Mouse (Mus musculus) heart, postnatal 25 days (tissue): ENCODE measurements at regions not wholly inside any gene's neighbourhood (a gene's known extent, or its start where the extent isn't known, plus 50 kb on each side); places are given as distances from the start of the nearest gene placed in this dataset.

Experiments
- DNase-seq: peaks from one replicate; pipeline ENCODE4 v3.0.0; 2022; ENCODE audit warnings: low spot score
- intact Hi-C: fragments of 180-260 bp; cut with DNase I; formaldehyde crosslinking; loops from one replicate; pipeline ENCODE4 v1.15.1; 2025

DNA sequence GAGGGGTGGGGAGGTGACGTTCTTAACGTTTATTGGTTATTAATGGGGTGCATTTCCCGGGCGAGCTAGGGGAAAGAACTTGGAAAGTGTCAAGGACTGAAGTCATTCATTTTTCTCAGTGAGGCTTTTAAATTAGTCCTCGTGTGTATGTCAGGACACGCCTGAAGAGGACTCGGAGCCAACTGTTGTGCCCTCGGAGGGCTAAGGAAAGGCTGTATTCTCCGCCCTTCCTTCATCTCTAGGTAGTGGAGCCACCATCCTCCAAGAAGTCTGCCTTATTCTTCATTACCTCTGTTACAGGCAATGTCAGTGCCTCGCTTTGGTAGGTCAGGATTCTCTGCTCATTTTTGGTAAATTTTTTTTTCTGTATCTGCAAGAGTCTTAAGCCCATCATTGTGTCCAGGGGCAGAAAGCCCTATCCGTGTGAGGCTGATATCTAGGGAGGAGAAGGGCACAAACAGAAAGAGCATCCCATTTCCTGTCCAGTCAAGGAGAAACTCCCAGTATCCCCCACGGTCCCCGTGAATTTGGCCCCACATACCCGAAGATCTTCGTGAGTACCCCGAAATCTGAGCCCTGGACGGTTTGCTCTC, 84.2 kb upstream of the Calm2 start:
- intact Hi-C loops: loop anchor here (2.0 kb wide), 2 partner anchors 84 to 216 kb away; partner anchors contain the start of gene Calm2
- no peak for DNase-seq

GRCm38 (mm10) chr17:87531411-87532157, 84.8 kb upstream of the Calm2 start:
- DNase-seq: peak; percentile 62
- intact Hi-C loops: loop anchor here (2.0 kb wide), 2 partner anchors 85 to 217 kb away; partner anchors contain the start of gene Calm2

GRCm38 (mm10) chr17:87532158-87532545, 85.4 kb upstream of the Calm2 start:
- DNase-seq: peak; percentile 10
- intact Hi-C loops: no loop called here

GRCm38 (mm10) chr17:87532762-87533161, 86.0 kb upstream of the Calm2 start:
- intact Hi-C loops: no loop called here

DNA sequence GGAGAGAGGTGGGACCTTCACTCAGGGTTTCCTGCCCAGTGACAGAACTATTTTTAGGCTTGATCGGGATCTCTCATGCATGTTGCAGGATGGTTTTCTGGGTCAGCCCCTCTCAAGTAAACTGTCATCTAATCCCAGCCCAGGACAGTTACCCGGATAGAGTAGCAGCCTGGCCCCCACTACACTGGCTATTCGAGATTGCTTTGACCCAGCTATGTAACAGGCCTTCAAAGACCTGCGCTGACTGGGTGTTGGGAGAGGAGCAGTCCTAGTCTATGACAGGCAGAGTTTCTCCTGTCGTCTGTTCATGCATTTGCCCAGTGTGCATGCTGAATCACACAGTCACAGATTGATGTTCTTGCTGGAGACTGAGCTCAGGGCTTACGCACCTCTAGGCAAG, 86.2 kb upstream of the Epcam start:
- intact Hi-C loops: no loop called here
- no peak for DNase-seq

More at GRCm38 (mm10) chr17:87532762-87533161, 86.0 kb upstream of the Calm2 start:
- no peak for DNase-seq

DNA sequence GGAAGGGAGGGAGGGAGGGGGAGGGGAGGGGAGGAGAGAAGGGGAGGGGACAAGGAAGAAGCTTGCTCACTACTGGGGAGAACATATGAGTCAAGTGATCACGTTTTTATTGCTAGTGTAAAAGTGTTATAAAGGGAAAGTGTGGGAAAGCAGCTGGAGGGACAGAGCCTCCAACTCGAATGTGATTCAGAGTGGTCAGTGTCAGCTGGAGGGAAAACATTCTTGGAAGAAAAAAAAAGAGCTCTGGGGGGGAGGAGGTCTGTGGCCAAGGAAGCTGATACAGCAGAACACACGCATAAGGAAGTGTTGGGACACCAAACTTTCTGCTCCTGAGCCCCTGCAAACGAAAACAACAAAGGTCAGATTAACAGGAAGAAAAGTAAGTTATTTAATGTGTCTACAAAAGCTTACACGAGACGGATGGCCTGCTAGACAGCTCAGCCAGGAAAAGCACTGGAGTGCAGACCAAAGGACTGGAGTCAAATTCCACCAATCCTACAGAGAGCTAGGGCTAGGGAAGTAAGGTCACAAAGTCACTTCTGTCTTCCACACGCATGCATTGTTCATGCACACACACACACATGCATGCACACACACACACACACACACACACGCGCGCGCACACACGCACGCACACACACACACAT, 85.1 kb upstream of the Epcam start:
- DNase-seq: no peak
- intact Hi-C loops: no loop called here

DNA sequence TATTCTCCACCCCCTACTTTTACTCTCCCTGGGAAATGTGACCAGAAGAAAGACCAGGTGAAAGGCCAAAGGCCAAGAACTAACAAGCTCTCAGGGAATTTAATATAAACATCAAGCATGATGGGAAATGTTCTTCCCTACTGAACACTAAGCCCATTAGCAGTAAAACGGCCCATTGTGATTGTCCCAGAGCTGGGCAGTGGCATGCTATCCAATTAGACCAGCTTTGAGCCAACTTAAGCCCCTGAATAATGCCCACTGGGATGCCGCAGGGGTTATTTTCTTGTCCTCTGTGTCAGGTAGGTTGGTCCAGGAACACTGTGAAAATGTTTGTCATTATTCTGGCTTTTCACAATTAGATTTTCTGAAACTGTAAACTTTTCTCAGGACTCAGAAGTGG, 81.2 kb upstream of the Epcam start:
- intact Hi-C loops: no loop called here

GRCm38 (mm10) chr17:87558419-87558818, 77.4 kb upstream of the Epcam start:
- intact Hi-C loops: no loop called here
- DNase-seq: no peak

More for the DNA sequence above, 81.2 kb upstream of the Epcam start:
- no peak for DNase-seq

- no peak for DNase-seq
- intact Hi-C loops: no loop called here
Observed at GRCm38 (mm10) chr17:87559641-87560040, 76.1 kb upstream of the Epcam start.

DNA sequence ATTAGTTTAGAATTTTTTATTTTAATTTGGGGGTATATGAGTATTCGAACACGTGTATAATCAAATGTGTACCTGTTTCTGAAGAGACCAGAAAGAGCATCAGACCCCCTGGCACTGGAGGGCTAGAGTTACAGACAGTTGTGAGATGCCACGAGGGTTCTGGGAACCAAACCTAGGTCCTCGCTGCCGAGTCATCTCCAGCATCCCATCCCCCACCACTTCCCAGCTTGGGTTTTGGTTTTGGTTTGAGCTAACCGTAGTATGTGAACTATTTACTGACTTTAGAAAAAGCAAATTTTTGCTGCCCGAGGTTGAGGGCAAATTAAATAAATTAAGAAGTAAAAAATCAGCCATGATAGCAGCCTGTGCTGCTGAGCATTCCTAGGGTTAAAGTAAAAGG, 74.9 kb upstream of the Epcam start:
- intact Hi-C loops: no loop called here
- DNase-seq: no peak

- intact Hi-C loops: no loop called here
- no peak for DNase-seq
Observed at GRCm38 (mm10) chr17:87563375-87563774, 72.4 kb upstream of the Epcam start.

- intact Hi-C loops: no loop called here
- no peak for DNase-seq
Observed at GRCm38 (mm10) chr17:87565631-87566030, 70.1 kb upstream of the Epcam start.

- intact Hi-C loops: no loop called here
- DNase-seq: no peak
Observed at GRCm38 (mm10) chr17:87566296-87566695, 69.5 kb upstream of the Epcam start.

DNA sequence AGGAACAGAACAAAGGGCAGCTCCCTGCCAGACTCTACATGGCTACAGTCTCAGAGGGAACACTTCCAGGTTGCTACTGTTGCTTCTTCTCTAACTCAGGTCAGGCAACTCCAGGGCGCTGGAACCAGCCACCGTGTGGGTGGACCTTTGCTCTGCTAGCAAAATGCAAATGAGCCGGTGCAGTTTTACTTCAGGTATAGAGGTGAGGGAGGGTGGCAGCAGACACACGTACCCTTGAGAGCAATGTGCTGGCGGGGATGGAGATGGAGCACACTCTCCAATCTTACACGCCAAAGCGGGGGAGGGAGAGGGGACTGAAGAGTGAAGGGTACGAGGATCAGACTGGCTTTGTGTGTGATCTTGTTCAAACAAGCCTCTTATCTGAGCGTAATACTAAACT, 68.8 kb upstream of the Epcam start:
- intact Hi-C loops: no loop called here
- DNase-seq: no peak

- no peak for DNase-seq
- intact Hi-C loops: no loop called here
Observed at GRCm38 (mm10) chr17:87567475-87567874, 68.3 kb upstream of the Epcam start.

- intact Hi-C loops: loop anchor here (5.0 kb wide), 3 partner anchors 33 to 533 kb away; partner anchors contain the start of gene Calm2
- no peak for DNase-seq
Observed at GRCm38 (mm10) chr17:87569981-87570380, 65.8 kb upstream of the Epcam start.

GRCm38 (mm10) chr17:87570676-87571344, 65.0 kb upstream of the Epcam start:
- no peak for DNase-seq
- intact Hi-C loops: loop anchor here (1.0 to 5.0 kb wide), 4 partner anchors 34 to 534 kb away; partner anchors contain the start of gene Calm2

- intact Hi-C loops: loop anchor here (1.0 to 5.0 kb wide), 4 partner anchors 34 to 534 kb away; partner anchors contain the start of gene Calm2
- peak; percentile 78 for DNase-seq
Observed at GRCm38 (mm10) chr17:87571345-87571932, 64.3 kb upstream of the Epcam start.

- intact Hi-C loops: no loop called here
Observed at GRCm38 (mm10) chr17:87583575-87583974, 52.2 kb upstream of the Epcam start.

DNA sequence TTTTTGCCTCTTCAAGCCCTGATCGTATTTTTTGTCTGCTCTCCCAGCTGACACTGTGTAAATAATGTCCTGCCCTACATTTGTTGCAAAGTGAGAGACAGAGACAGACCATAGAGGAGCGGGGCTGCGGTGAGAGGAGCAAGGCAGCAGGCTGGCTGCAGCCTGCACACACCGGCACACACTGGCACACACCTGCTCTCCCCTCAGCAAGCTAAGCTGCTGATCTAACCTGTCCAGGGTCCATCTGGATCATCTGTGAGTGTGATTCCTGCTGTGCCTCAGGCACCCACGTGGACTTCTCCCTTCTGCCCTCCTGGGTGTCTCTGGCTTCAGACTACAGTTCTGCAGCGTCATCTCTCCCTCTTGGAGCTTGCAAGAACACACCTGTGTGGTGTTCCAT, 50.4 kb upstream of the Epcam start:
- intact Hi-C loops: no loop called here

More at GRCm38 (mm10) chr17:87583575-87583974, 52.2 kb upstream of the Epcam start:
- DNase-seq: no peak

More for the DNA sequence above, 50.4 kb upstream of the Epcam start:
- no peak for DNase-seq
